Mouse (Mus musculus) inflammation-experienced regulatory T-cells, adult 6 months (primary cell): ENCODE measurements around the gene Senp6. TPM values are rescaled to one million over a fixed set of nuclear protein-coding genes. Genes with fewer than 3 reads are reported as not detected.

ENCODE experiments used
- ATAC-seq: one replicate; pipeline ENCODE4 v1.8.0; 2017
- polyA plus RNA-seq, 3 experiments: library from polyadenylated mRNA; unstranded; fragments of 100-300 nt; shearing (Covaris generic); gene quantifications; one replicate each; pipeline ENCODE4 v1.2.1; 2017

Gene Senp6
- polyA plus RNA-seq, 3 experiments from 2014 or later = 48.4 to 77.8 (median 69.1) TPM

GRCm38 (mm10) chr9:80172396-80173222 is 105.9 kb downstream of the Senp6 start:
- no peak for ATAC-seq

- no peak for ATAC-seq
Measured at GRCm38 (mm10) chr9:80173629-80174028, 106.9 kb downstream of the Senp6 start.

DNA sequence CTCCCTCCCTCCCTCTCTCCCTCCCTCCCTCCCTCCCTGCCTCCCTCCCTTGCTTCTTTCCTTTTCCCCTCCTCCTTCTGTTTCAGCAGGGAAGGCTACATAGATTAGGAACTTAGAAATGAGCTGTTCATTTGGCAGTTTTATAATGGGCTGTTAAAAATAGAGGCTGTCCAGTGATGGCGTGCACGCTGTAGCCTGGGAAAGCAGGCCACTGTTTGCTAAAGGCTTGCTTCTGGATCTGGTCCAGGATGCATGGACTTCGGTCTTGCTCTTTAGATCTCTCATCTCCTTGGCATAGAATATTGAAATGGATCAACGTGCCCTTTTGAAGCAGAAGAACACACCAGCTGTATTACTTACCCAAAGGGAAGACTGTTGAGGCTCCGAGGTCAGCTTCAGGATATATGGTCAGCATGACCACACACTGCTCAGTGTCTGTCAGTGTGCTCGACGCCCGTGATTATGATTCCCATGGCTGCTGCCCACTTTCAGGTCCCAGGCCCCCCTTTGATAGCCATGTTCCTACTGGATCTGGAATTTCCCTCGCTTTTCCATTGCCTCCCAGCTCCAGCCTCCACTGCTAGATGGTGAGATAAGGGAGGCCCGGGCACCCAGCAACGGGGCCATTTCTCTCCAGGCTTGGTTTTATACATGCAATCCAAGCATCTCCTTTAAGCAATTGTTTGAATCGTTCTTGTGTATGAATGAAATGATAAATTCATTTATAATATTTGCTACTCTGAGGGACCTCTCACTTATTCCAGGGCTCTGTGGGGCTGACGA is 110.2 kb downstream of the Senp6 start:
- ATAC-seq = no peak

- no peak for ATAC-seq
Measured at GRCm38 (mm10) chr9:80178670-80179069, 112.0 kb downstream of the Senp6 start.

GRCm38 (mm10) chr9:80179688-80180087 is 113.0 kb downstream of the Senp6 start:
- ATAC-seq = no peak

- no peak for ATAC-seq
Measured at GRCm38 (mm10) chr9:80180771-80181170, 114.1 kb downstream of the Senp6 start.

DNA sequence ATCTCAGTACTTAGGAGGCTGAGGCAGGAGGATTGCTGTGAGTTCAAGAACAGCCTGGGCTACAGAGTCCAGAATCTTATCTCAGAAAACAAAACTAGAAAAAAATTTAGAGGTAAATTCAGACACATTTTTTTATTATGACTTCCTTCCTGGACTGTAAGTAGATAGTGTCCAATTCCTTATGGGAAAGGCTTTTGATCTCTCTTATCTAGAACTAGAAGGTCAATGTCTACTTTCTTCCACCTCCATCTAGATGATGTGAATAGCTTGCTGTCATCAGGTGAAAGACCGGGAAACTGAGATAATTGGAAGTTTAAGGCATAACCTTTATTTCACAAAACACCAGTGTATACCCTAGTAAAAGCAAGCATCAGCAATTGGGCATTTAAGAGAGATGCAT is 115.0 kb downstream of the Senp6 start:
- ATAC-seq = no peak

- no peak for ATAC-seq
Measured at GRCm38 (mm10) chr9:80184138-80184537, 117.4 kb downstream of the Senp6 start.

DNA sequence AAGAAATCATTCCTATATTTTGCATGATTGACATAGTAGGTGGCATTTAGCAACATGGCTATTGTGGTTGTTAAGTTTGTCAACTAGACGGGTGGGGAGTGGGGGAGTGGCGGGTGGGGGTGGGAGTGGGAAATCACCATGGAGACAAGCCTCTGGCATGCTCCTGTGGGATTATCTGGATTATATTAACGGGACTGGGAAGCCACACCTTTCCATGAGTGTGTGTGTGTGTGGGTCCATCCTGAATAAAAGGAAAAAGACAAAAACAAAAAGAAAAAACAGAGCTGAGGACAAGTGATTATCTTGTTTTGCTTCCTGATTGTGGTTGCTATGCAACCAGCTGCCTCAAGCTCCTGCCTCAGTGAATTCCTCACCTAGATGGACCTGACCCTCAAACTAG is 119.0 kb downstream of the Senp6 start:
- no peak for ATAC-seq

DNA sequence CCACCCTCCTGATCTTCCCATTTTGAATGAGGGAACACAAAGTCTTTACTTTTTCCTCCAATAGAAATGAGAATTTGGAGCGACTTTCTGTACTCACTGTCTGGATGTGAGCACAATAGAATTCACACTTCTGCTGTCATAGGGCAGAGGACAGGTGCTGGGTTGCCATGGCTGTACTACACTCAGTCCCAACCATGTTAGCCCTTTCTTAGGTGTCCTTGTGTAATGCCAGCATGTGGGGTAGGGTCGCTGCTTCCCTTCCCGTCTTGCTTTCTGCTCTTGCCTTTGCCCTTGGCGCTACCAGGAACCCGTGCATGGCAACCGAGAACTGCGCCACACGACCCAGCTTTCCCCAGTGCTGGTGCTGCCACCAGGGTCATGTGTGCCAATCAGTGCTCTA is 120.0 kb downstream of the Senp6 start:
- ATAC-seq = no peak

GRCm38 (mm10) chr9:80188324-80188893 is 121.7 kb downstream of the Senp6 start:
- no peak for ATAC-seq

DNA sequence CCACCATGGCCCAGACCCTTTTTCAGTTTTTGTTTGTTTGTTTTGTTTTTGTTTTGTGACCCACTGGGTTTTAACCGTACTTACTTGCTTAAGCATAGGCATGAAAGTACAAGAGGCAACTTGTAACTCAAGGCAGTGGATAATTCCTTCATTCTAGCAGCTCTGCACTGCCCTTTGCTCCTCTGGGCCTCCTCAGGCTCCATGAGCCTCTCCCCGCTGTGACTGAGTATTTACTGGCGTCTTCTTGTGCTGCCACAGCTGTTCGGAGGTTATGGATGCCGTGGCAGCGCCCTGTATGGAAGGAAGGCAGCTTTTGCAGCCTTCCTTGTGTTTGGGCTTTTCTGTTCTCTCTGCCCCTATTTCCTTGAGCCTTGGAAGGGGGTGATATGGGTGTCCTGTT is 124.5 kb downstream of the Senp6 start:
- ATAC-seq = no peak

DNA sequence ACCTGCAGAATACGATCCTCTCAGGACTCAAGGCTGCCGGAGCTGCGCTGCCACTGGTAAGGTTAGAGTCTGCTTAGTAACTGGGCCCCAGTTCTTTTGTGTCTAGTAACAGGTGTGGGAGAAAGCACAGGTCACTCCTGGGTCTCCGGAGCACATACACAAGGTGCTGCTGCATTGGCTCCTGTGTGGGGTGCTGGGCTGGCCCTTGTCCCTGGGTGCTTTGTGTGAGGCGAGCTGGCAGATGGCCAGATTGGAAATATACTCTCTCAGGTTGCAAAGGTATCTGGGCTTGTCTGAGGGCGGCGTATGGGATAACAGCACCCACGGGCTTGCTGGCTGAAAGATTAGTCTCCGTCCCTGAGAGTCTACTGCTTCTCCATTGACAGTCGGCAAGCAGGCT is 125.6 kb downstream of the Senp6 start:
- ATAC-seq = no peak

- no peak for ATAC-seq
Measured at GRCm38 (mm10) chr9:80194446-80194845, 127.7 kb downstream of the Senp6 start.

Other genes with a start within 250 kb of the Senp6 start
- gene Filip1, start 54.1 kb upstream of the Senp6 start, polyA plus RNA-seq = 1 to 10 TPM in 2 of 3 experiments, under 1 TPM in 1; 0.36 to 1.7 (median 1.0) TPM
- 10 to 100 TPM in 1 of 3 experiments, 1 to 10 TPM in 2; 1.3 to 34.9 (median 7.7) TPM for gene Myo6, start 98.1 kb downstream of the Senp6 start, polyA plus RNA-seq